Mouse (Mus musculus): Measurements from ENCODE around the gene Msl1.

The Msl1 gene

GRCm38 (mm10) chr11:98763502-98763861, 31.8 kb upstream of the Msl1 start:
- DNase-seq (ENCODE audit: inconsistent age in 2 of 2, low spot score in 1 of 2), result no peak

DNA sequence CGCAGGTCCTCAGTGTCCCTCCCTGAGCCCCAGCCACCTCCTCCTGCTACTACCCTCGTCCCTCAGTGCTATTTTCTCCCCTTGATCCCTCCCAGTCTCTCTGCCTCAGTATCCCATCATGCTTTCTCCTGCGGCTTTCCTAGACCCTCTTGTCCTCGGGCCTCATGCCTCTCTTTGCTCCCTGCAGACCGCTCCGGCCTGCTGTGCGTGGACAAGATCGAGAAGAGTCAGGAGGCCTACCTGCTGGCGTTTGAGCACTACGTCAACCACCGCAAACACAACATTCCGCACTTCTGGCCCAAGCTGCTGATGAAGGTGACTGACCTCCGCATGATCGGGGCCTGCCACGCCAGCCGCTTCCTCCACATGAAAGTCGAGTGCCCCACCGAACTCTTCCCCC, 31.2 kb upstream of the Msl1 start:
- DNase-seq (ENCODE audit: inconsistent age in 2 of 2, low spot score in 1 of 2), result no peak

DNA sequence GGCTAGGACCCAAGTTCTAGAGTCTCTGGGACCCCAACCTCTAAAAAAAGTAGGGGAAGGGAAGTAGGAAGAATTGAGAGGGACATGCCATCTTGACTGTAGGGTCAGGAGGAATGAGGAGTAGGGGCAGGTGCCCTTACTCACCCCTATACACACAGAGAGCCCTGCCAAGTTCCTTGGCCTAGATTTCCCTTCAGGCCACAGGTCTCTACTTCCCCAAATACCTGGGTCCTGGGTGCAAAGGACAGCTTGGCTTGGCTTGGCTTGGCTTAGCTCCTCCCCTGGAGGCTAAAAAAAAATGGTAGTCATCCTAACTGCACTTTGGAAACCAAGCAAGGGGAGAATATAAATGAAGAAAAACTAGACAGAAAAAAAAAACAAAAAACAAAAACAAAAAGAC, 30.6 kb upstream of the Msl1 start:
- no peak for DNase-seq (ENCODE audit: inconsistent age in 2 of 2, low spot score in 1 of 2)

DNA sequence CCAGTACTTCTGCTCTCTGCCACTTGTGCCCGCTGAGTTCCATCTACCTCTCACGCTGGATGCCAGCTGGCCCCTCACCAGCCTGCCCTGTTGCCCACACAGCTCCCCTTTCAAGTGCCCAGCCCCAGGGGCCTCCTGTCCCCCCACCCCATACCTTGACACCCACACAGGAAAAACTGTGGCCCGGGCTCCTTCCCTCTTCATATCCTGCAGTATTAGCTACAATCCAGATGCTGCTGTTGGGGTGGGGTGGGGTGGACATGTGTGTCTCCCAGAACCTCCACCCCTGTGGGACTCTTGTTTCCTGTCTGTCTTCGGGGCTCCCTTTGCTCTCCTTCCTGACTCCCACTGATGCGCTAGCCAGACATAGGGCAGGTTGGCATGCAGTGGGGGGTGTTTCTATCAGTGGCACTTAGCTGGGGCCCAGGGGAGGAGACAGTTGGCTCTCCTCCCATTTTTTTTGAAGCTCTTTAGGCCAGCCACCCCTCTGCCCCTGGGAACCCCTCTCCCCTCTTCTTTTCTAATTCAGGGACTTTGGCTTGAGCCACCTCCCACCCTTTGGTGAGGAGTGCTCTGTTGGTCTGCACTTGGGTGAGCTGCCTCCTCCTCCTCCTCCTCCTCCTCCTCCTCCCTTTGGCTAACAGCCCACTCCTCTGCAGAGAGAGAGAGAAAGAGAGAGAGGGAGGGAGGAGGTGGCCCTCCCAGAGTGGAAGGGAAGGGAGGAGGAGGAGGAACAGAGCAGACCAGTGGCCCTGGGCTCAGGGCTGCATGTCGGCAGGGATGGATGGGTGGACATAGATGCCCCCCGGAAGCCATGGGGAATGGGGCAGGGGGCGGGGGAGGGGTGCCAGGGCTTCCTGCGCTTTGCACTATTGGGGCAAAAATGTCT, 29.7 kb upstream of the Msl1 start:
- DNase-seq (ENCODE audit: inconsistent age in 2 of 2, low spot score in 1 of 2), result peak; percentile 25 to 71

DNA sequence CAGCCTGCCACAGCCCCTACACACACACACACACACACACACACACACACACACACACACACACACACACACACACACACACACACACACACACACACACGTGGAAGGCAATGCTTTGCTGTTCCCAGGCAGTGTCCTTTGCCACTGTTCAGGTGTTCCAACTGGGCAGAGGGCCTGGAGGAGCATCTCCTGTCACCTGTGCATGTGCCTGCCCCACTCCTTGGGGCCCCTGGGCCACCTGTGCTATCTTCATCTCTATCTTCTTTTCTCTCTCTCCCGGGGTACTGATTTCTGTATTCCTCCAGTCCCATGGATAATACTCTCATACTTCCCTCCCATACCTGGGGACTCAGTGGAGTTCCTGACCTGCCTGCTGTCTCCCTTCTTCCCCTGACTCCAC, 29.0 kb upstream of the Msl1 start:
- peak in 1 of 2 experiments; percentile 67 for DNase-seq (ENCODE audit: inconsistent age in 2 of 2, low spot score in 1 of 2)

DNA sequence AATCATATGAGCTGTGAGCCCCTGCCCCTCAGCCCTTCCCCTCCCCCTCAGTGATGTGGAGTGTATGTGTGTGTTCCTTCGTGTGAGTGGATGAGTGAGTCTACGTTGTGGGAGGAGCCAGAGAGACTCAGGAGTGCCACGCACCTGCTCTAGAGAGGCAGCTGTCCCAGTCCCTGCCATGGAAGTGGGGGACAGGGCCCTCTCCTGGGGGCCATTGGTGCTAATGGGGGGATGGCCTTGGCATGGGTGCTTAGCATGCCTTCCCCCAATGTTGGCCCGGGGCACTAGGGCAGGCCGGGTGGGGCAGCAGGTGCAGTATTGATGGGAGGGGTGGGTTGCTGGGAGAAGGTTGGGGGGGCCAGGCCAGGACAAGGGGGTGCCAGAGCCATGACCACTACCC, 28.5 kb upstream of the Msl1 start:
- DNase-seq (ENCODE audit: inconsistent age in 2 of 2, low spot score in 1 of 2), result peak; percentile 30 to 70

DNA sequence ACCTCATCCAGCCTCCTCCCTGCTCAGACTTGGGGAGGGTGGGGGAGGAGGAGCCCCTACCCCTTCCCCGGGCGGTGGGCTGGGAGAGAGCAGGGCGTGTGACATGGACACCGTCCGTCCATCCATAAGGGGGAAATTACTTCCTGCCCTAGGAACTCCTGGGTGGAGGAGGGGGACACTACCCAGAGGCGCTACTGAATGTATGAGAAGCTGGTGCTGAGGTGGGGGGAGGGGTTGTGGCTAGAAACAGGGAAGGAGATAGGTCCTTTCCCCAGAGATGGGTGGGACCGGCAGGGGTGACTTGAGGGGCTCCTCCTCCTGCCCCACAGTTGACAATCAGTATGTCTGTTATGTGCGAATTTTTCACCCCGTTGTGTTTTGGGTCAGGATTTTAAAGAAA, 28.0 kb upstream of the Msl1 start:
- peak; percentile 63 to 84 for DNase-seq (ENCODE audit: inconsistent age in 2 of 2, low spot score in 1 of 2)

GRCm38 (mm10) chr11:98767713-98768112, 27.6 kb upstream of the Msl1 start:
- DNase-seq (ENCODE audit: inconsistent age in 2 of 2, low spot score in 1 of 2), result no peak

DNA sequence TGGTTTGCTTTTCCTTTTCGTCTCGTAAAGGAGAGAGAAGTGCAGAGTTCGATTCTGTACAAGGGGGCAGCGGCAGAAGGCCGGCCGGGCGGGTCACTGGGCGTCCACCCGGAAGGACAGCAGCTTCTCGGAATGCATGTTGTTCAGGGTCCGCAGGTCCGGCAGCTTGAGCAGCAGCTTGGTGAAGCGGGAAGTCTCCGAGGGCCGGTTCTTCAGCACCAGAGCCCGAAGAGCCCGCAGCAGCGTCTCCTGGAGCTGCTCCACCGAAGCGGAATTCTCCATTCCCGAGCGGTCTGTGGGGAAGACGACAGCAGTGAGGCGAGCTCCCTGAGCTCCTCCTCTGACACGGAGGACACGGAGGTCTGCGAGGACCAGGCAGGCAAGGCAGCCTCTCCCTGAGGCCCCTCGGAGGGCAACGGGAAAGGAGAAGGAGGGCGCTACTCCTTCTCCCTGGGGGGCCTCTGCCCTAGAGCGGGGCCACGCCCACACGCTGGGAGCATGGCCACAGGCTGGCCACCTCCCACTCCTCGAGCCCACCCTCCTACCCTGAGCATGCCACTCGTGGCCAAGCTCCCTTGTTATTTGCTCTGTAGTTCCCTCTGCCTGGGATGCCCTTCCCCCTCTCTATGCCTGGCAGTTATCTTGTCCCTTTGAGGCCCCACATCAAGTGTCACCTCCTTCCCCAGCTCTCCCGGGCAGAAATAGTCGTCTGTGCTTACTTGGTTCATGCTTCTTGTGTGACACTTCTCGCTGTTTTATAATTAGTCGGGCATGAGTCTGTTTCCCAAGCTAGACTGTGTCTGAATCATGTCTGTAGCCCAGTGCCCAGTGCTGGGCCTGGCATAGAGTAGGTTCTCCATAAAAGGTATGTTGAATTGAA, 26.9 kb upstream of the Msl1 start:
- DNase-seq (ENCODE audit: inconsistent age in 2 of 2, low spot score in 1 of 2), result peak; percentile 48 to 75

DNA sequence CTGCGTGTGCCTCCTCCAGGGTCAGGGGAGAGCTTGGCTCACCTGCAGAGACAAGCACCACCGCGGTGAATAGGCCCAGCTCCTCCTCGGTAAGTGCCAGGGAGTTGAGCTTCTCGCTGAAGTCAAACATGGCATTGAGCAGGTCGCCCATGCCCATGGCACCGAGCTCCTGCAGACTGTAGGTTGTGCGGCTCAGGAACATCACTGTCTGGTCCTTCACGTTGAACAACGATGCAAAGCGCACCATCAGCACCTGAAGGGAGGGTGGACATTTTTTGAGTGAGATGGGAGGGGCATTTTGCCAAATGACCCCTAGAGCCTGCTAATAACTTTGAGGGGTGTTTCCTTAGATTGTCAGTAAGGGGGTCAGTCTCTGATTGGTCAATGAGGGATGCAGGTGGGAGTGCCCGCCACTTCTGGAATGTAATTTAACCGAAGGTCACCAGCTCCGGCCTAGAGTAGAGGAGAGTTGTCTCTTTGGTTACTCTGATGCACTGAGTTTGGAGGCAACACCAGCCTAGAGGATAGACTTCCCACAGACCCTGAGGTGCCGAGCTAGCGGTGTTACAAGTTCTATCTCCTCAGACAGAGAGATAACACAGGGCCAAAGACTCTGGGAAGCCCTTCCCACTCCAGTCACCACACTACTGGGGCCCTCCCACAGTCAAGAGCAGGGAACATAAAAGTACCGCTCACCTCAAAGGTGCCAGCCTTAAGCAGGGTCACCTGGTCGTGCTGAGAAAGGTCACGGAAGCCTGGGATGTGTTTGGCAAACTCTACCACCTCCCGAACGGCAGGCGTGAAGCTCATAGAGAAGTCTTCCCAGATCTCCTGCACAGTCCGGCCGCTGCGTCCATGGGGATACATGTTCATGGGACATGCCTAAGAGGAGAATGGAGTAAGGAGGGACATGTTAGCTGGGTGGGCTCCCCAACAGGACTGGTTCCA, 26.0 kb upstream of the Msl1 start:
- DNase-seq (ENCODE audit: inconsistent age in 2 of 2, low spot score in 1 of 2), result peak; percentile 37 to 75

GRCm38 (mm10) chr11:98770096-98770975, 25.0 kb upstream of the Msl1 start:
- peak; percentile 42 to 70 for DNase-seq (ENCODE audit: inconsistent age in 2 of 2, low spot score in 1 of 2)

DNA sequence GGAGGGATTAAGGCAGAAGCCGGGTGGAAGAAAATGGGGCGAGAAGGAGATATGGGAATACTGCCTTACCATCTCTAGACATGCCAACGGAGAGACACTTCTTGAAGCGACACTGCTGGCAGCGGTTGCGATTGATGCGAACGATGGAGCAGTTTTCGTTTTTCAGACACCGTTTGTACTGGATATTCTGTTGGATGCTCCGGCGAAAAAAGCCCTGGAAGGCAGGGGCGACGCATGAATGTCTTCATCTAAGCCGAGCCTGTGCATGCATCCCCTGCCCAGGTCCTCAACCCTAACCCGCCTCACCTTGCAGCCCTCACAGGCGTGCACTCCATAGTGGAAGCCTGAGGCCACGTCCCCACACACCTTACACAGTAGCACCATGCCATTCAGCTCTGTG, 24.2 kb upstream of the Msl1 start:
- peak; percentile 31 to 65 for DNase-seq (ENCODE audit: inconsistent age in 2 of 2, low spot score in 1 of 2)

GRCm38 (mm10) chr11:98771844-98772525, 23.3 kb upstream of the Msl1 start:
- peak; percentile 64 to 81 for DNase-seq (ENCODE audit: inconsistent age in 2 of 2, low spot score in 1 of 2)

- peak; percentile 91 to 96 for DNase-seq (ENCODE audit: inconsistent age in 2 of 2, low spot score in 1 of 2)
Measured at GRCm38 (mm10) chr11:98772667-98773171, 22.6 kb upstream of the Msl1 start.

- DNase-seq (ENCODE audit: inconsistent age in 2 of 2, low spot score in 1 of 2), result peak; percentile 100
Measured at GRCm38 (mm10) chr11:98773635-98774295, 21.6 kb upstream of the Msl1 start.

DNA sequence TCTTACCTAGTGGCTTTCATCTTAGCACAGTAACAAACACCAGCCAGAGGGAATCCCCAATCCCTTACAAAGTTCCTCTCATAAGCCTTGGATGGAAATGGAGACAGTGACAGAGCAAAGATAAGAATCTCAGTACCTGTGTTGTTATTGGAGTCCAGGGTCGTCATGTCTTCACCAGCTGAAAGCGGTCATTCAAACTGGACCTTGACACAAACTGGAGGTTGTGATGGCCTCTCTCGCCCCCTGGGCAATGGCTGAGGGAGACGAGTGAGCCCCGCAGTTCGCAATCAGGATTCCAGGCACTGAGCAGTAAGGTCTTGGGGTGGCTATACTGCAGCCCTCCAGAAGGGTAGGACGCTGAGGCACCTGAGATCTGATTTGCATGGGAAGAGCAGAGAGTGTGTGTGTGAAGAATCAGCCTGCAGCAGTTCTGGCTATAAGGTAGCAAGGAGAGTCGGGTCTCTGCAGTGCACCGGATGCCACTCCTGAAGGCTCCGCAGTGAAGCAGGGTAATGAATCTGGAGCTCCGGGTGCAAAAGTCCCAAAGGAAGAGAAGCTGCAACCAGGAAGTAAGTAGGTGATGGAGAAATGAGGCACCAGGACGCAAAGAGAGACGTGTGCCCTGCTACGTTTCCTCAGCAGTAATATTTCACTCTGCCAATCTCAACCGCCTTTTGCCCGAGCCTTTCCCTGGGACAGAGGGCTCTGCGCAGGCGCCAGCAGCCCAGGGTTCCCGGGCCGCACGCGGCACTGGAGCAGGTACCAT, 20.6 kb upstream of the Msl1 start, which contains the start of gene Nr1d1:
Nr1d1 (minus strand) TSS at position 752 of the 766 bp plus-strand sequence.
- DNase-seq (ENCODE audit: inconsistent age in 2 of 2, low spot score in 1 of 2), result no peak

DNA sequence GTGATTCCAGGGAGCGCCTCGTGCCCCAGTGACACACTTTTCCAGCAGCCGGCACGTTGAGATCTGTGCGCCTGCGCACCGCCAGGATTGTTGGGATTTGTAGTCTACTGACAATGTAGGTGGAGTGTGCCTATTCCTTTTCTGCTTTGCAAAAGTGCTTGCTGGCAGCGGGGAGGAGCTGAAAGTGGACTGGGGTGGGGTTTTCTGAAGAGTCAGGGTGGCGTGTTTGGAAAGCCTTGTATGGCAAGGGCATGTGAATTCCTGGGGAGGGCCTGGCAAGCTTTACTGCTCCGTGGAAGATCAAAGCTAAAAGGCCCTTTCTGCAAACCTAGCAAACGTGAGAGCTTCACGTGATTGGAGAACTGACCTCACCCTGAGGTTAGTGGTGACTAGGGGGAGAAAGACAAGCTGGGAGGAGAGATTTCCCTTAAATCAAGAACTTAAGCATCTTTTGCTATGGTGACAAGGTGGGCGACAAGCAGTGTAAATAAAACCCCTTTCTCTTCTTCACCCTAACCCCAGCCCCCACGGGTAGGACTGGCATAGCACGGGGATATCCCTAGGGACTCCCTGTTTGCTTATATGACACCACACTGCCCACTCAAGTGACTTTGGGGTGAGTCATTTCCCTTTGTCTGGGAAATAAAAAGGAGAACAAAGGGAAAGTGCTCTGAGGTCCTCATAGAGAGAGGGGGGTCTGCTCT, 19.8 kb upstream of the Msl1 start:
- DNase-seq (ENCODE audit: inconsistent age in 2 of 2, low spot score in 1 of 2), result peak; percentile 100
